Mouse (Mus musculus) MEL (cell line): ENCODE results near the gene Abca3.

ENCODE experiments used
- EP300 ChIP-seq, 2 experiments: IDR thresholded peaks; 2 replicates each; pipeline ENCODE4 v1.6.1; 2011; ENCODE audit warnings: improper control_type of control experiment in 2 of 2, low read length in 2 of 2, low read depth in 1 of 2, mild to moderate bottlenecking in 1 of 2
- POLR2A ChIP-seq, 2 experiments: IDR thresholded peaks; 2 replicates each; pipeline ENCODE4 v1.6.1; 2011 to 2012; ENCODE audit warnings: low read length in 2 of 2, mild to moderate bottlenecking in 2 of 2, control low read depth in 1 of 2, improper control_type of control experiment in 1 of 2, low read depth in 1 of 2, moderate library complexity in 1 of 2; ENCODE audit not compliant: control insufficient read depth in 1 of 2, insufficient read depth in 1 of 2, poor library complexity in 1 of 2
- TAL1 ChIP-seq: IDR thresholded peaks from 2 replicates; pipeline ENCODE4 v1.6.1; 2012; ENCODE audit warnings: mild to moderate bottlenecking, inconsistent platforms, low read length, moderate library complexity, mixed read lengths
- TCF12 ChIP-seq: IDR thresholded peaks from 2 replicates; pipeline ENCODE4 v1.6.1; 2014; ENCODE audit warnings: low read depth, mild to moderate bottlenecking, inconsistent platforms, low read length, improper control_type of control experiment, moderate library complexity

DNA sequence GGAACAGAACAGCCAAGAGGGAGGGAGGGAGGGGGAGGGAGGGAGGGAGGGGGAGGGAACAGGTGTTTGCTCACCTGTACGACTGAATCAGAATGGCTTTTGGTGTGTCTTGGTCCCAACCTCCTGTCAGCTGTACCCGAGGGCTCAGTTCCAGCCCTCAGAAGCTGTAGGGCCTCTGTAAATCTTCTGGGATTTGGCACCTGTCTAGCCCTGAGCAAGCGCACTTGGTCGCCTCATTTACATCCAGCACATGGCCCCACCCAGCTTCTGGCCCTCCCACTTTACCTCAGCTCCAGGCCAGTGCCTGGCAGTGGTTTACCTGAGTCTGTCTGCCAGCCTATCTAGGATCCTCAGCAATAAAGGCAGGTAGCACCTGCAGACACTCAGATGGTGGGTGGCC is 41.8 kb downstream of the Abca3 start:
- TF ChIP-seq TAL1 (no peak), POLR2A (IDR thresholded peaks at IDR 0.05; ENCODE audit: control insufficient read depth in 1 of 2, insufficient read depth in 1 of 2, low read depth in 1 of 2, low read length in 2 of 2, poor library complexity in 1 of 2) (no peak), TCF12 (no peak), EP300 (IDR thresholded peaks at IDR 0.05; ENCODE audit: low read depth in 1 of 2, low read length in 2 of 2) (no peak)
